Mouse (Mus musculus) embryo, embryonic 9.5 days (tissue): ENCODE measurements around the gene Slc35b2.

Experiments used
- DNase-seq: peaks from one replicate; pipeline ENCODE4 v3.0.0-alpha.2; 2017; ENCODE audit errors: extremely low spot score

Gene Slc35b2

GRCm38 (mm10) chr17:45584096-45584896 is 20.6 kb downstream of the Slc35b2 start:
- DNase-seq = peak; percentile 72

- peak; percentile 86 for DNase-seq
These were observed 21.4 kb downstream of the Slc35b2 start for GRCm38 (mm10) chr17:45584939-45585678.

DNA sequence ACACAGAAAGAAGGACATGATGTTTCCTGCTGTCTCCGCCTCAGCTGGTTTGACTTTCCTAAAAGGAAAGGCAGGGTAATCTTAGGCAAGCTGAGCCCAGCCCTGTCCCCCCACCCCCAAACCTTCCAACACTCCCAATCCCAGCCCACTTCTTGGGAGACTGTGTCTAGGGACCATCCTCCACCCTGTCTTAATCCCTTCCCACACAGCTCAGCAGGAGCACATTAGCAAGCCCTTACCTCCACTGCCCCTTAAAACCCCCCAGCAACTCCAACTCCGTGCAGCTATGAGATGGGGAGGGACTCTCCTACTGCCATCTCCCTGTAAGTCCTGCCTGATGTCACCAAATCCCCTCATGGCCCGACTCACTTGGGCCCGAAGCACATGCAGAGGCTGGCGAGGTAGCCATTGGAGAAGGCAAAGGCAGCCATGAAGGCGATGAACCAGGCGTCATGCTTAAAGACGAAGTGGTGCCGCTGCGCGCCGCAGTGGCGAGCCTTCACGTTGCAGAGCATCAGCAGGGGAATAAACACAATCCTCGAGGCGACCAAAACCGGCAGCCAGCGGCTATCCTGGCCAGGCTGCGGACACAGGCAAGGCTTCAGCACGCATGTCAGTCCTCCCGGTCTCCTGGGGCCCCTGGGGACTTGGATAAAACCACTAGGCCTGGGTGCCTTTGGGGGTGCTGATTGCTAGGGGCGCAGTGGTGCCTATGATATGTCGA is 22.2 kb downstream of the Slc35b2 start:
- DNase-seq = no peak

DNA sequence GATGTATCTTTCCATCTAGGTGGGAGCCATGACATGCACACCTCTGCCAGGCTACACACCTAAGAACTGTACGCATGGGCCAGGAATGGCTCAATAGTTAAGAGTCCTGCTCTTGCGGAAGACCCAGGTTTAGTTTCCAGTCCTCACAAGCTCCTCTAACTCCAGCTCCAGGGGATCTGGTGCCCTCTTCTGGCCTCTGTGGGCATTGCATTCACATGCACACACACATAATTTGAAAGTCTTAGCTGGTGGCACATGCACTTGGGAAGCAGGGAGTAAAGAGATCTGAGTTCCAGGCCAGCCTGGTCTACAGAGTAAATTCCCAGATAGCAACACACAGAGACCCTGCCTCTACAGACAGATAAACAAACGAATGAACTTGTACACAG is 22.8 kb downstream of the Slc35b2 start:
- no peak for DNase-seq

DNA sequence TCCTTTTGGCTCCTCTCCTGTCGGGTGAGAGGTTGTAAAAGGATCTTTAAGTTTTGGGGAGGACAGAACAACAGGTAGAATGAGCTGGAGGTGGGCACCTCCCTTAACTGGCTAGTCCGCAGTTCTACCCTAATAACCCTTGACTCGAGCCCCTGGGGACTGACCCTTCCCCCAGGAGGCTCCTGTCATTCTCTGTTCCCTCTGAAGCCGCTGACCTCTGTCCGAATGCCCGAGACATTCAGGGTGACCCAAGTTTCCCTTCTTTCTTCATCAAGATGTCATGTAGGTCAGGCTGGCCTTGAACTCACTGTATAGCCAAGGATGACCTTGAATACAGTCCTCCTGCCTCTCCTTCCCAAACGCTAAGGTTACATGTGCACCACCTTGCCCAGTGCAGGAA is 24.7 kb downstream of the Slc35b2 start:
- DNase-seq = no peak

DNA sequence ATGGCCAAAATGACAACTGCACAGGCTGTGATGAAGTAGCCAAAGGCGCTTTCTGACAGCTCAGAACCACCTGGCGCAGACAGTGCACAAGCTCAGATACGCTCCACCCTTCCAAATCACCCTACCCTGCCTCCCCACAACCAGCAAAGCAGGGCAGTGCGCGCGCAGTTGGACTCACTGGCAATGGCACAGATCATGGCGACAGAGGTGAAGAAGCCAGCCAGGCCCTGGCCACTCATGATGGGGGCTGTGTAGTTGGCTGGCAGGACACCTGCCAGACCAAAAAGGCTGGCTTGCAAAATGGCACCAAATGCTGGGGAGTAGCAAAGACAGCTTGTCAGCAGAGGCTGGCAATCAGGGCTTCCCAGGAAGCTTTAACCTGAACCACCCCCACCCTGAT is 25.6 kb downstream of the Slc35b2 start:
- DNase-seq = no peak

DNA sequence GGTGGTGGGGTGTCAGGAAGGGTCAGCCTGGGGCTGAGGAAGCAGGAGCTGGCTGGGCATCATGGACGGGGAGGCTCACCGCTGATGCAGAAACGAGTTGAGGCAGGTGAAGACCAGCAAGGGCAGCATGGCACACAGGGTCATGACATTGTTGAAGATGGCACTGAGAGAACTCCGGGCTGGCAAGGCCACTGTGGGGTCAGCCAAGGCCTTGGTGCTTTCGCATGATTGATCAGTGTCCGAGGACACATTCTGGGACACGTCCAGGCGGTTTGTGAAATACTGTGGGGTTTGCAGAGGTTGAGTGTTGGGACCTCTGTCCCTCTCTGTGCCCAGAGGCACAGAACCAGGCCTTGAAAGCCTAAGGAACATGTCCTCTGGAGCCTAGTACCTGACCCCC is 26.2 kb downstream of the Slc35b2 start:
- no peak for DNase-seq

DNA sequence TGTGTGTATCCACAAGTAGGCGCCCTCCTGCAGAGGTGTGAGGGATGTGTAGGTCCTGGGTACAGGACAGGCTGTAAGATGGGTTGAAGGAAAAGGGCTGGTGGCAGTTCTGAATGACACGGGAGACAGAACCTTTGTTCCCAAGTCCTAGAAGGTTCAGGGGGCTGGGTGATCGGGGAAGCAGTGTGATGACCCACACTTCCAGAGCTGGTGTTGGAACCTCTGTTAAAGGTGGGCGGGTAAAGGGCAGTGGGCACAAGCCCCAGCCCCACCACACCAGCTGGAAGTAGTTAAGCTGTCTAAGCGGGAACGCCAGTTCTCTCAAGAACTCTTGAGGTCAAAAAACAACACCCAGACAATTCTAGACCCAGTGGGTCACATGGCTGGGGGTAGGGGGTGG is 26.7 kb downstream of the Slc35b2 start:
- DNase-seq = no peak

DNA sequence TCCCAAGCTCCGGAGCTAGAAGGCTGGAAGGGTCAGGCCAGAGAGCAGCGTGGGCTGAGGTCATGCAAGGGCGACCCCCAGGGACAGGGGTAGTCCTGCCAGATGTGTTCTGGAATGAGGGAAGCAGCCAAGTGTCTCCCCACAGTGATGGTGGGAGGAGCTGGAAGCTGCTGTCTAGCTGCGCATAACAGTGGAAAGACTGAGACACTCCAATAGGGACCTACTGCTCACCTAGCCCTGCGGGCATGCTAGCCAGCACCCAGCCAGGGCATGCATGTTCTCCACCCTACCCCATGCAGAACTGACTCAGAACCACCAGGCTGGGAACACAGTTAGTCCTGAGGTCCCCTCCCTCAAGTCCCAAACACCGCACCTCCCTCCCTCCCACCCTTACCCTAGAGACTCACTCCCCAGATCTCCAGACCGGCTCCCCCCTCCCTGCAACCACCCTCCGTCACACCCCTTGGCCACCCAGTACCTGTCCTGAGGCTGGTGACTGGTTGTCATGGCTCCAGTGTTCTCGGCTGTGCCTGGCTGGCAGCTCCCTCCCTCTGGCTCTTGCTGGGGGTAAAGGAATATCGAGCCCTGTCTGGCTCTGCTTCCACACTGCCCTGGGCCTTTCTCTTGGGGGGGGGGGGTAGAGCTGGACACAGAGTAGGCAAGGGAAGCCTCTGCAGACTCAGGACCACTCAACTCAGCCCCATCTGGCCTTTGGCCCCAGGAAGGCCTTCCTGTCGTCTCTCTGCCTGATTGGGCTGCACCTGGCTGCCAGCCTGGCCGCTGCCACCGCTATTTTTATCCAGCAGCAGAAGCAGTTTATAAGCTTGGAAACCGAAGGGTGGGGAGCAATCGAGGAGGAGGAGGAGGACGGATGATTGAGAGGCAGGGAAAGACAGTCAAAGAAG is 28.3 kb downstream of the Slc35b2 start:
- no peak for DNase-seq

GRCm38 (mm10) chr17:45592606-45593431 is 29.1 kb downstream of the Slc35b2 start:
- no peak for DNase-seq

- DNase-seq = no peak
These were observed 29.8 kb downstream of the Slc35b2 start for GRCm38 (mm10) chr17:45593479-45593878.

GRCm38 (mm10) chr17:45594195-45594594 is 30.5 kb downstream of the Slc35b2 start:
- DNase-seq = no peak

- DNase-seq = peak; percentile 76
These were observed 31.4 kb downstream of the Slc35b2 start for GRCm38 (mm10) chr17:45594881-45595735.

DNA sequence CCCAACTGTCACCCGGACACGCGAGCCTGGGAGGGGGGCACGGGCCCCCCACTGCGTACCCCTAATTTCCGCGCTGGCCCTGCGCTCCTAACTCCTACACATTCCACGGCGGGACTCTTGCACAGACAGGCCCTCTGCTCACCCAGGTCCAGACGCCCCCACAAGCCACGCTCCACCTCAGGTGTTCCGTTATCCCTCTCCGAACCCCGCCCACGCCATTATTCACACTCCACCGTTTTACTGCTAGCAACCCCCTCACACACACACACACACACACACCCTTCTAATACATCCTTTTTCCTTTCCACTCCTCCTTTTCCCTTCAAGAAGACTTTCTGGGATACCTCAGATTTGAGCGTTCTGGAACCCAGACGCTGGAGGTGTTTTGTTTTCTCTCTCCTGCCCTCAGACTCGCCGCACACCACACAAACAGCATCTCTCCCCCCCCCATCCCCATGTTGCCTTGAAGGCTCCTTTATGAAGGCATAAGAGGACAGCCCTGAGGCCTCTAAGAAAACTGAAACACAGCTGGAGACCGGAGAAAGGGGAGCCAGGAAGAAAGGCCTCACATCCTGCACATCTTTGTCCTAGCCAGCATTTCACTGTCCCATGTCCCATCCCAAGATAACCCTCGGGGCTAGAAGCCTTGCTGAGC is 32.2 kb downstream of the Slc35b2 start:
- no peak for DNase-seq

DNA sequence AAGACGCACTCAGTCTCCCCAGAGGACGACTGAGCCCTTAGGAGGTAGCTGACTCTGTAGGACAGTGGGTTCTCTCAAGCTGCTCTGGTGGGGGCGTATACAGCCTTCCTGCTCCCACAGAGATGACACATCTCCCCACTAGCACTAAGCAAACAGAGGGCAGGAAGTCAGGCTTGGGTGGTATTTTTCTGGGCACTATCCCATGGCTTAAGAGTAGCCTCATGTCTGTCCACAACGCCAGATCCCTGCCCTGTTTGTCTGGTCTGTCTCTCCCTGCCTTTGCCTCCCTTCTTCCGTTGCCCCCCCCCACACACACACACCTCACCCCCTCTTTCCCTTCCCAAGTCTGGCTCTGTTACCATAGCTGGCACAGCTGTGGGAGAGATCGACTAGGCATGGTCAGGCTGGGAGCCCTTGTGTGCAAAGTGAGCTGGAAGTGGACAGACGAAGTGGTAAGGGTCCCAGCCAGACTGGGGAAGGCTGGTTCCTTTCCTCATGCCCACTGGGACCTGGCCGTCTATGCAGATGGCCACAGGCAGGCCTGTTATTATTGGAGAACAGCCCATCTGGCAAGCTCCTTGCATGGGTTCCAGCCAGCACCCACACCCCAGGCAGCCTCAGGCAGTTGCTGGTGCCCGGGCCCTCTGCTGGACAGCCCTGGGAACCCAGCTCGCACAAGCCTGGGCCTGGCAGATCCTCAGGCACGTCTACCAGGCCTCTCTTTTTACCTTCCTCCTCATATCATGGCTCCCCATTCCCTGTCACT is 33.1 kb downstream of the Slc35b2 start:
- DNase-seq = no peak

- DNase-seq = no peak
These were observed 34.1 kb downstream of the Slc35b2 start for GRCm38 (mm10) chr17:45597787-45598186.

DNA sequence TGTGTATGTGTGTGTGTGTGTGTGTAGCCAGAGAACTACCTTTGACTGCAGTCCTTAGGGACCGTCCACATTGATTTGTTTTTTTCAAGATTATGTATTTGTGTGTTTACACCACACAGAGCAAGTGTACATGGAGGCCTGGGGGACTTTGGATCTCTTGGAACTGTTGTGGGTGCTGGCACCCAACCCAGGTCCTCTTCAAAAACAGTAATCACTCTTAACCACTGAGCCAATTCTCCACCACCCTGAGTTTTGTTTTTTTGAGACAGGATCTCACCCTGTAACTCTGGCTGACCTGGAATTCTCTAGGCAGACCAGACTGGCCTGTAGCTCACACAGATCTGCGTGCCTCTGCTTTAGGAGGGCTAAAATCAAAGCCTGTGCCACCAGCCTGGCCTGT is 34.7 kb downstream of the Slc35b2 start:
- DNase-seq = no peak

- DNase-seq = no peak
These were observed 35.2 kb downstream of the Slc35b2 start for GRCm38 (mm10) chr17:45598891-45599290.
